Mouse (Mus musculus) testis, adult 2 months (tissue): Measurements from ENCODE around the gene Mob4. TPM values are rescaled to one million over a fixed set of nuclear protein-coding genes. Genes with fewer than 3 reads are reported as not detected.

Experiments used
- H3K27ac ChIP-seq: fragments of 200-500 bp; 2 replicates; pipeline ENCODE4 v1.5.1; 2012; ENCODE audit warnings: low read depth, low read length; ENCODE audit not compliant: control insufficient read depth, insufficient read depth
- H3K27me3 ChIP-seq: fragments of 200-500 bp; 2 replicates; pipeline ENCODE4 v1.6.1; 2012; ENCODE audit warnings: mild to moderate bottlenecking, low read length, moderate library complexity; ENCODE audit not compliant: control insufficient read depth, insufficient read depth
- H3K36me3 ChIP-seq: fragments of 200-500 bp; 2 replicates; pipeline ENCODE4 v1.6.1; 2012; ENCODE audit warnings: mild to moderate bottlenecking, low read length; ENCODE audit not compliant: control insufficient read depth, insufficient read depth
- H3K4me1 ChIP-seq: fragments of 200-500 bp; 2 replicates; pipeline ENCODE4 v1.6.1; 2012; ENCODE audit warnings: low read length; ENCODE audit not compliant: control insufficient read depth, insufficient read depth
- H3K4me3 ChIP-seq: fragments of 200-500 bp; 2 replicates; pipeline ENCODE4 v1.5.1; 2012; ENCODE audit warnings: low read depth, mild to moderate bottlenecking, low read length, moderate library complexity, mixed read lengths; ENCODE audit not compliant: control insufficient read depth
- CTCF ChIP-seq: fragments of 200-500 bp; IDR thresholded peaks from 2 replicates; pipeline ENCODE4 v1.5.1; 2012; ENCODE audit warnings: low read depth, mild to moderate bottlenecking, inconsistent platforms, low read length, moderate library complexity; ENCODE audit not compliant: control insufficient read depth, insufficient read depth, insufficient replicate concordance
- POLR2A ChIP-seq: fragments of 200-500 bp; IDR thresholded peaks from 2 replicates; pipeline ENCODE4 v1.6.1; 2012; ENCODE audit warnings: low read depth, mild to moderate bottlenecking, inconsistent platforms, low read length, moderate library complexity; ENCODE audit not compliant: control insufficient read depth
- polyA plus RNA-seq: library from polyadenylated mRNA; depleted of rRNA; stranded (reverse); fragments of >200 nt; gene quantifications from 2 replicates; pipeline ENCODE4 v1.2.3, GENCODE M21; 2012

The Mob4 gene
- polyA plus RNA-seq, 1 experiment: 4.2 TPM

DNA sequence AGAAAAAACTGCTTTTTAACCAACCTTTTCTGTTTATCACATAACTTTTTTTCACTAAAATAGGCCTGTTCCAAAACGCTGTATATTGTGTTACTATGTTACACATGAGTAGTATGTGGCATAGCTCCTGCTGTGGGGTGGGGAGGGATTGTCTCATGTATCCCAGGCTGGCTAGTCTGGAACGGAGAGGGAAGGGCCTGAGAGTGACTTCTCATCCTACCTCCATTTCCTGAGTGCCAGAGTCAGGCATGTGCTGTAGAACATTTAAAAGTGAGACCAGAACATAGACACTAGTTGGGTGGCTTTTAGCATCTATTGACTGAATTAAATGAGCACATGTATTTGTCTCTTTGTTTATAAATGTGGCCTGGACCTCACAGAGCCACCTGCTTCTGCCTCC, 2.1 kb downstream of the Mob4 start:
- TF ChIP-seq CTCF (no peak), POLR2A (no peak)
- Histone ChIP-seq H3K36me3 (no peaks in the 10 kb centered on the region), H3K4me1 (peaks cover 2% of the 10 kb centered on the region), H3K27ac (no peak overlapping the region), H3K27me3 (no peaks in the 10 kb centered on the region), H3K4me3 (no peak overlapping the region)

GRCm38 (mm10) chr1:55134301-55134700, 3.3 kb downstream of the Mob4 start:
- Histone ChIP-seq H3K27ac (no peak overlapping the region), H3K4me3 (no peak overlapping the region), H3K27me3 (no peaks in the 10 kb centered on the region), H3K4me1 (peaks cover 1% of the 10 kb centered on the region), H3K36me3 (no peaks in the 10 kb centered on the region)
- TF ChIP-seq POLR2A (no peak), CTCF (no peak)

GRCm38 (mm10) chr1:55135846-55136245, 4.8 kb downstream of the Mob4 start:
- Histone ChIP-seq H3K36me3 (no peaks in the 10 kb centered on the region), H3K4me3 (no peak overlapping the region), H3K27me3 (no peaks in the 10 kb centered on the region), H3K4me1 (no peaks in the 10 kb centered on the region; the same call in 1 of the 2 replicates), H3K27ac (no peak overlapping the region)
- no peak for TF ChIP-seq CTCF
- no peak for TF ChIP-seq POLR2A

DNA sequence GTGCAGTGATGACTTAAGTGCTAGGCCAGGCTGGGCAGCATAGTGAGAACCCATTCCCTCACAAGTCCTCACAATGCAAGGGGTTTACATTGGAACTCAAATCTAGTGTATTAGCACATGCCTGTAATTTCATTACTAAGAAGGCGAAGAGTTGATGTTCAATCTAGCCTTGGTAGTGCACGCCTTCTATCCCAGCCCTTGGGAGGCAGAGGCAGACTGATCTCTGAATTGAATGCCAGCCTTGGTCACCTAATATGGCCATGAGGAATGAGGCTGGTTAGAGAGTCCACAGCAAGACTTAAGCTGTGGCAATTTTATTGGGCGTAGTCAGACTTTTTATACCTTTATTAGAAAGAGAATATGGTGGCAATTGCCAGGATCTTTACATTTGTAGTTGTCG, 13.3 kb downstream of the Mob4 start:
- no peaks in the 10 kb centered on the region for H3K27me3 ChIP-seq
- no peak overlapping the region for H3K27ac ChIP-seq
- no peaks in the 10 kb centered on the region for H3K4me1 ChIP-seq
- no peaks in the 10 kb centered on the region for H3K36me3 ChIP-seq
- no peak overlapping the region for H3K4me3 ChIP-seq
- no peak for TF ChIP-seq CTCF
- TF ChIP-seq POLR2A: no peak

GRCm38 (mm10) chr1:55145556-55145955, 14.5 kb downstream of the Mob4 start:
- Histone ChIP-seq H3K27me3 (no peaks in the 10 kb centered on the region), H3K36me3 (no peaks in the 10 kb centered on the region; the same call in 1 of the 2 replicates), H3K27ac (no peak overlapping the region), H3K4me3 (no peak overlapping the region), H3K4me1 (no peaks in the 10 kb centered on the region)
- TF ChIP-seq CTCF (no peak), POLR2A (no peak)

DNA sequence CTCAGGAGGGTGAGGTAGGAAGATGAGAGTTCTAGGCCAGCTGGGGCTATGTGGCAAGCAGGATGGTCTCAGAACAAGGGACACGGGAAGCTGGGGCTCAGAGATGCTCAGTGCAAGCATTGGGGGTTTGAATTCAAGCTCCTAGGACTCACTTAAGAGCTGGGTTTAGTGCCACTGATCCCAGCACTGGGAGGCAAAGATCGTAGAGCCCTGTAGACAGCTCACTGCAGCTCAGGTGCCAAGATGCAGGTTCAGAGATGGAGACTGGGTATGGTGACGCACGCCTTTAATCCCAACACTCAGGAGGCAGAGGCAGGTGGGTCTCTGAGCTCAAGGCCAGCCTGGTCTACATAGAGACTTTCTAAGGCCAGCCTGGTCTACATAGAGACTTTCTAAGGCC, 26.3 kb downstream of the Mob4 start:
- no peak overlapping the region for H3K27ac ChIP-seq
- H3K27me3 ChIP-seq: no peaks in the 10 kb centered on the region
- H3K4me3 ChIP-seq: no peak overlapping the region
- no peak for TF ChIP-seq POLR2A
- no peak for TF ChIP-seq CTCF
- H3K36me3 ChIP-seq: peaks cover 1% of the 10 kb centered on the region; the same call in 1 of the 2 replicates
- no peaks in the 10 kb centered on the region for H3K4me1 ChIP-seq

DNA sequence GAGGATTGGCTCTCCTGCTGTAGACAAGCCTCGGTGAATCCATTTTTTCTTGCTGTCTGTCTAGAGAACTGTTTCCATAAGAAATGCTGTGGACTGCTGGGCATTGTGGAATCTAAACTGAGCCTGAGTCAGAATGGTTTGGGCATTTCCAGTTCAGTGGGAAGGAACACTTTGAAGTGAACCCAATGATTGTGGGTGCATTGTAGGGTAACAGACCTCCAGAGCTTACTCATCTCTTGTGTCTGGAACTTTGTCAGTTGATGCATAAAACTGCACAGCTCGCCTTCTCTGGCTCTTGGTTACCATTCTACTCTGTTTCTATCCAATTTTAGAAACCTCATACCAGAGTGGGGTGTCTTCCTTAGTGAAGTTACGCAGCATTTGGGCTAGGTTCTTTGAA, 27.2 kb downstream of the Mob4 start:
- Histone ChIP-seq H3K36me3 (peaks cover 1% of the 10 kb centered on the region; the same call in 1 of the 2 replicates), H3K4me3 (no peak overlapping the region), H3K4me1 (no peaks in the 10 kb centered on the region), H3K27ac (no peak overlapping the region), H3K27me3 (no peaks in the 10 kb centered on the region)
- TF ChIP-seq POLR2A (no peak), CTCF (no peak)

DNA sequence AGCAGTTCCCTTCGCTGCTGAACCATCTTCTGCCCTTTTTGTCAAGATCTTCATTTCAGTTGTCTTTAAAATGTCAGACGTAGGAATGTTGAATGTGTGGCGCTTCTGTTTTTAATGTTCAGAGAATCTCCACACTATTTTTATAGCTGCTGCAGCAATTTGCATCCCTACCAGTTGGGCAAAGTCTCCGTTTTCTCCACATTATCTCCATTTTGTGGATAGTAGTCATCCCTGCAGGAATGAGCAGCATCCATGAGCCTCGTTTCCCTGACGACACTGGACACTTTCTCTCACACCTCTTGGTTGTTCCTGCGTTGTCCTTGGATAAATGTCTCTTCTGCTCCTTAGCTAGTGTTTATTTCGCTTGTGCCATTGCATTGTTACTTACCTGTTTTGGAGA, 27.8 kb downstream of the Mob4 start:
- H3K36me3 ChIP-seq: peaks cover 1% of the 10 kb centered on the region; the same call in 1 of the 2 replicates
- H3K4me1 ChIP-seq: no peaks in the 10 kb centered on the region
- H3K27ac ChIP-seq: no peak overlapping the region
- no peak for TF ChIP-seq POLR2A
- TF ChIP-seq CTCF: no peak
- no peaks in the 10 kb centered on the region for H3K27me3 ChIP-seq
- H3K4me3 ChIP-seq: no peak overlapping the region
